Mouse (Mus musculus) cerebellum, adult 2 months (tissue): ENCODE results near the gene Dpep1. TPM values are rescaled to one million over a fixed set of nuclear protein-coding genes. Genes with fewer than 3 reads are reported as not detected.
A peak's percentile ranks its signal among the peaks of the same experiment; 100 is the strongest.

Experiments
- DNase-seq, 2 experiments: peaks; one replicate each; pipeline ENCODE4 v3.0.0; 2021
- H3K27ac ChIP-seq: fragments of 200-500 bp; 2 replicates; pipeline ENCODE4 v1.5.1; 2012; ENCODE audit warnings: low read length, control low read depth, inconsistent platforms; ENCODE audit not compliant: insufficient read depth
- H3K27me3 ChIP-seq: fragments of 200-500 bp; 2 replicates; pipeline ENCODE4 v1.6.1; 2012; ENCODE audit warnings: inconsistent platforms, mild to moderate bottlenecking, low read length, moderate library complexity; ENCODE audit not compliant: control insufficient read depth, insufficient read depth
- H3K4me1 ChIP-seq: fragments of 200-500 bp; 2 replicates; pipeline ENCODE4 v1.6.1; 2011; ENCODE audit warnings: low read length; ENCODE audit not compliant: control insufficient read depth, insufficient read depth
- H3K4me3 ChIP-seq: fragments of 200-500 bp; replicated peaks from 2 replicates; pipeline ENCODE3; 2011; ENCODE audit warnings: mild to moderate bottlenecking, low read depth, low read length, control low read depth; ENCODE audit not compliant: insufficient read depth
- CTCF ChIP-seq: fragments of 200-500 bp; IDR thresholded peaks from 2 replicates; pipeline ENCODE4 v1.5.1; 2011; ENCODE audit warnings: low read depth, mild to moderate bottlenecking, control low read depth, low read length, moderate library complexity, borderline replicate concordance; ENCODE audit not compliant: insufficient read depth
- POLR2A ChIP-seq: fragments of 200-500 bp; IDR thresholded peaks from 2 replicates; pipeline ENCODE4 v1.6.1; 2011; ENCODE audit warnings: low read length, control low read depth, borderline replicate concordance; ENCODE audit not compliant: insufficient read depth
- WGBS: fragments of 180-500 bp; shearing (Covaris S2); methylation state at CpG from one replicate; pipeline ENCODE4 v1.1.7; 2018; 5-methylcytosine and 5-hydroxymethylcytosine counted together
- polyA plus RNA-seq: library from polyadenylated mRNA; depleted of rRNA; stranded (reverse); fragments of >200 nt; gene quantifications from 2 replicates; pipeline ENCODE4 v1.2.3, GENCODE M21; 2012

Gene Dpep1
- polyA plus RNA-seq, 1 experiment: 0.16 TPM

DNA sequence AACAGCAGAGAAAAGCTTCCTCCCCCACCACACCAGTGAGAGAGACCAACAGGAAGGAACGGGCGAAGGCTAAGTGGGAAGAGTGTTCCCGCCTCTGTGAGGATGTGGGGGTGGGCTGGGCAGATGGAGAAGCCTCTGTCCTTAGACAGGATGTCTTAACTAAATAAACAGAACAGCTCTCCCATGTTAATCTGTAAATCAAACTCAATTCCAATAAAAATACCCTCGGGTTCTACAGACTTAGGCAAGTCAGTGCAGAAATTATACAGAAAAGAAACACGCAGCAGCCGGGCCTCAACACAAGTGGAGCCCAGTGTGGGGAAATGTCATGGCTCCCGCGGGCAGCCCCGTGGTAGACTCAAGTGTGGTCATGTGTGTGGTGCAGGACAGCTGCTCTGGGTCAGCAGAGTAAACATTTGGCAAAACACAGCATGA is 35.3 kb upstream of the Dpep1 start:
- DNase-seq: no peak
- Histone ChIP-seq H3K27ac (no peak overlapping the region), H3K4me1 (no peaks in the 10 kb centered on the region), H3K27me3 (no peaks in the 10 kb centered on the region), H3K4me3 (no peak overlapping the region)
- TF ChIP-seq POLR2A (no peak), CTCF (no peak)
- 67% methylated on average over 9 of the region's 9 CpGs for WGBS

DNA sequence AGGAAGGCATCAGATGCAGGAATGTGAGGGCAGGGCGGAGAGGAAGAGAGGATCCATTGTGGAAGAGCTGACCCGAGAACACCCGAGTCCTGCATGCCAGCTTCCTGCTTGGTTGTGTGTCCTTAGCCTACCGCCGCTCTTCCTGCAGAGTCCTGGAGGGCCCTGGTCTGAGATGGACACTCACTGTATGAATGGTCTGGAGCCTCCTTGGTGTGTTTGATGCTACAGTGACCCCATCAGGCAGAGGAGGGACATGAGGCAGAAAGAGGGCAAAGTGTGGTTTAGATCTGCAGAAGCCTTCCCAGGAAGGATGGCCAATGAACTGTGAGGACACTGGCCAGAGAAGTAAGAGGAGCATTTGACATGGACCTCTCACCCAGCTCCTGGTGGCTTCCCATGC is 30.9 kb upstream of the Dpep1 start:
- no peak overlapping the region for H3K4me3 ChIP-seq
- H3K4me1 ChIP-seq: no peaks in the 10 kb centered on the region
- peak in 1 of 2 experiments; percentile 33 for DNase-seq
- H3K27ac ChIP-seq: no peak overlapping the region
- H3K27me3 ChIP-seq: no peaks in the 10 kb centered on the region
- TF ChIP-seq CTCF (peak; percentile 71), POLR2A (no peak)
- WGBS: 48% methylated on average over 5 of the region's 5 CpGs

DNA sequence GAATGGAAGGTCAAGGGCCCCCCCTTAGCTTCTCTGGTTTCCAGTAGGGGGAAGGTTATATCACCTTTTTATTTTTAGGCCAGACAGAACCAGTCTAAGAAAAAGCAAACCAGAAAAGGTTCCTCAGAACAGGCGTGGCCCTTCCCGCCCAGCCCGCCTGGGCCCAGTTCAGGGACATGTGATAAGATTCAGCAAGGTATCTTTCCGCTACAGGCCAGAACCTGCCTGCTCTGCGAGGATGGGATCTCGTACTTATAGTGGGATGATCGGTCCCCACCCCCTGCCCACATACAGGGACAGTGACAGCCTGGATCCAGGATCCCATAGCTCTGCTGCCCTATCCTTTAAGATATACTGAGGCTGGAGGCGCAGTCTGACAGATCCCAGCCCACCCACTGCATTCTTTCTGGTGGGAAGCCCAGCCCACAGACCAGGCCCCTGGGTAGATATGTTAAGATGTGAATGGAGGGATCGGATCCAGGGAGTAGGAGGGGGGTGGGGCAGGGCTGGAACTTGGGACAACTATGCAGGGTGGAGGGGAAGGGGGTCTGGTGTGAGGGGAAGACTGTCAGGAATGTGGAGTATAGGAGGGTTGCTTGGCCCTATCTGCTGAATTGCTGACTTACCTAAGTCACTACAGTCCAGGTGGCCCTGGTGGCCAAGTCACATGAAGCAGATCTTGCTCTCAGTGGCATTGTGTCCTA is 29.8 kb upstream of the Dpep1 start:
- no peaks in the 10 kb centered on the region for H3K4me1 ChIP-seq
- H3K27ac ChIP-seq: no peak overlapping the region
- no peak for DNase-seq
- TF ChIP-seq CTCF (no peak), POLR2A (no peak)
- H3K27me3 ChIP-seq: no peaks in the 10 kb centered on the region
- WGBS: 85% methylated on average over 9 of the region's 9 CpGs
- no peak overlapping the region for H3K4me3 ChIP-seq

DNA sequence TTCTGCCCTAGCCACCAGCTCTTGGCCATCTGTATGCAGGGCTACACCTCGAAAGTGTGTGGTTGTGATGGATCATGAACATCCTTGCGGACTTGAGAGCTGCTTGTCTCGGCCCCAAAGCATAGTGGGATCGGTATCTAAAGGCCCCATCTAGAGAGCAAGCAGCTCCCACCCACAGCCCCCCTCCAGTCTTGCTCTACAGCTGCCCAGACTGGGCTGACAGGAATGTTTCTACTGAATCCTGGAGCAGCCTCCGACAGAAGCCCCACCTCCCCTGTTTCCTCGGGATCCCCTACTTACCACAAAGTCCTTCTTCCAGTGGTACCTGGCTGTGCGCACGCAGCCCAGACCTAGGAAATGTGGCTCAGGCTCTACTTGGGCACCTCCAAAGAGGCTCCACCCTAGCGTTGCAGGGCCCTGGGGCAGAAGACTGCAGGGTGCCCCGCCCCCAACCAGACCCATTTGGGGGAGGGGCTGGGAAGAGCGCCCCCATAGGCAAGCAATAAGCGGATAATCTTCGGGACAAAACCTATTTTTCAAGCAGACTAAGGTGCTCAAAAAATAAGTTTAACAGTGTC is 28.1 kb upstream of the Dpep1 start, which contains the start of gene Sult5a1:
Sult5a1 (minus strand) TSS at position 428 of the 578 bp plus-strand sequence.
- 36% methylated on average over 13 of the region's 13 CpGs for WGBS
- DNase-seq: no peak
- Histone ChIP-seq H3K4me3 (no peak within 1 kb of the TSS), H3K4me1 (no peaks in the 10 kb centered on the region), H3K27ac (no peak within 1 kb of the TSS), H3K27me3 (no peaks in the 10 kb centered on the region)
- TF ChIP-seq POLR2A (no peak), CTCF (no peak)

DNA sequence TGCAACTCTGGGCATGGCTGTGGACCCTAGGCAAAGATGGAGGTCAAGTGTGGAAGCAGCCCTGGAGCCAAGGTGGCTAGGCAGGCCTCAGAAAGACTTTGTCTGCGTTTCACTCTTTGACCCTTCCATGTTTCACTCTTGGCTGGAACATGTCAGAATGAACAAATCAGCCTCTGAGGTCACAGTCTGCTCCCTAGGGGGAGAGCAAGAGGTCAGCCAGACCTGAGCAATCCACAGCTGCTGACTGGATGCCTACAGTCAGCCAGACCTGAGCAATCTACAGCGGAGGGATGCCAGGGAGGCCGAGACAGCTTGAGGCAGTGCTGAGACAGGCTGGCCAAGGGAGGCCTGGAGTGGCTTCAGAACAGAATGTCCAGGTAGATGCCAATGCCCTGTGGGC is 4.7 kb upstream of the Dpep1 start:
- Histone ChIP-seq H3K4me1 (no peaks in the 10 kb centered on the region), H3K4me3 (no peak overlapping the region), H3K27me3 (no peaks in the 10 kb centered on the region; the same call in 1 of the 2 replicates), H3K27ac (no peak overlapping the region)
- no peak for DNase-seq
- no peak for TF ChIP-seq POLR2A
- no peak for TF ChIP-seq CTCF
- WGBS: 59% methylated on average over 3 of the region's 3 CpGs

DNA sequence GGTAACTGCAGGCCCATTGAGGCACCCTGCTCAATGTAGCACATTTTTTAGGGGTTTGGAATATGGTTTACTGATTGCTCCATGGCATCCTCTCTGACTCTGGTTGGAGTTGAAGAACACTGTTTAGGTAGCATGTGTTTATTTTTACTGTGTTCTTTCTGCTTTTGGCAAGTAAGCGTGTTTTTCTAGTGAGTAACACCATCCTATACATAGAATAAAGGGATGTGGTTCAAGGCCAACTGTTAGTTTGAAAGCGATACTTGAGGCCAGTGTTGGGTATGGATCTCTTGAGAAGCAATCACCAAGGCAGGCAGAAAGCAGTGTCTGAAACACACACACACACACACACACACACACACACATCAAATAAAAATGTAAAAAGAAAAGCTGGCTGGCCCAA is 2.0 kb downstream of the Dpep1 start:
- 76% methylated on average over 2 of the region's 2 CpGs for WGBS
- no peak overlapping the region for H3K27ac ChIP-seq
- no peak for TF ChIP-seq POLR2A
- TF ChIP-seq CTCF: no peak

DNA sequence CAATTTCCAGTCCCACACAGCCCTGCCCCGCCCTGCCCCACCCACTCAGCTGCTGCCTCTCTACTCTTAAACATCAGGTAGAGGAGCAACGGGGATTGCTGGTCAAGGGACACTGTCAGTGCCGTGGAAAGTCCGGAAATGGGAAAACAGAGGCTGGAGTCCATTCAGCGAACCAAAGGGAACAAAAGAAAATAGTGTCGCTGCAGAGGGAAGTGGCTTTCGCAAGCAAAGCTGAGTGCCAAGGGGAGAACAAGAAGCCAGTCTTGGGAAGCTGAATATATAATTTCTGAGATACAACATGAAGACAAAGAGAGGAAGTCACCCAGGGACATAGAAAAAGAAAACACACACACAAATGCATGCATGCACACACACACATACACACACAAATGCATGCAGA is 2.8 kb downstream of the Dpep1 start:
- WGBS: 64% methylated on average over 7 of the region's 7 CpGs

More for the DNA sequence above, 2.0 kb downstream of the Dpep1 start:
- no peaks in the 10 kb centered on the region for H3K4me1 ChIP-seq
- no peak overlapping the region for H3K4me3 ChIP-seq
- H3K27me3 ChIP-seq: no peaks in the 10 kb centered on the region
- DNase-seq: no peak

DNA sequence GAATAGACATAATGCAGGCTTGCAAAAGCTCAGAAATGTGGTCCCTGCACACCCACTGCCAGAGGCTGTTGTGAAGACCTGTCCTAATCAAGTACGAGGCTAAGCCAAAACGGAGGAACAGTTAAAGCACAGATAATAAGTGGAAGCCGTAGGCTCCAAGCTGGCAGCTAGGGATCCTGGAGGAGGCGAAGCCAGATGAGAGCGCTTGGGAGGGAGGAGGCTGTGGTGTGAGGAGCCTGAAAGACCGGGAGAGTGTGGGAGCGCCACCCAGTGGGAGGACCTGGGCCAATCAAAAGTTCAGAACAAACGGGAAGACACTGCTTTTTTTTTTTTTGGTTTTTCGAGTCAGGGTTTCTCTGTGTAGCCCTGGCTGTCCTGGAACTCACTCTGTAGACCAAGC is 4.6 kb downstream of the Dpep1 start:
- Histone ChIP-seq H3K4me1 (no peaks in the 10 kb centered on the region), H3K4me3 (no peak overlapping the region), H3K27me3 (no peaks in the 10 kb centered on the region), H3K27ac (no peak overlapping the region)
- 1% methylated on average over 9 of the region's 9 CpGs for WGBS
- peak; percentile 58 for DNase-seq
- TF ChIP-seq CTCF: peak; percentile 65
- no peak for TF ChIP-seq POLR2A

More for the DNA sequence above, 2.8 kb downstream of the Dpep1 start:
- no peak for DNase-seq
- TF ChIP-seq POLR2A: no peak
- TF ChIP-seq CTCF: no peak
- Histone ChIP-seq H3K4me1 (no peaks in the 10 kb centered on the region), H3K27me3 (no peaks in the 10 kb centered on the region), H3K27ac (no peak overlapping the region), H3K4me3 (no peak overlapping the region)
